Mouse (Mus musculus): ENCODE results near the gene Nudt1.
A peak's percentile ranks its signal among the peaks of the same experiment; 100 is the strongest.

Gene Nudt1

GRCm38 (mm10) chr5:140321042-140321755 lies at the start of gene Nudt1, which contains the start of gene Mad1l1:
Gene Nudt1 (plus strand): TSS chr5:140321656.
Gene Mad1l1 (minus strand): TSS chr5:140321552.
- peak; percentile 89 for DNase-seq (ENCODE audit: low read depth, low spot score)

- no peak for DNase-seq (ENCODE audit: low read depth, low spot score)
Measured at GRCm38 (mm10) chr5:140276779-140277178, 44.7 kb upstream of the Nudt1 start.

- no peak for DNase-seq (ENCODE audit: low read depth, low spot score)
Measured at GRCm38 (mm10) chr5:140280205-140280604, 41.3 kb upstream of the Nudt1 start.

- DNase-seq (ENCODE audit: low read depth, low spot score): peak; percentile 72
Measured at GRCm38 (mm10) chr5:140282376-140282775, 39.1 kb upstream of the Nudt1 start.

GRCm38 (mm10) chr5:140282900-140283299 lies 38.6 kb upstream of the Nudt1 start:
- DNase-seq (ENCODE audit: low read depth, low spot score): no peak

- no peak for DNase-seq (ENCODE audit: low read depth, low spot score)
Measured at GRCm38 (mm10) chr5:140284011-140284410, 37.4 kb upstream of the Nudt1 start.

- no peak for DNase-seq (ENCODE audit: low read depth, low spot score)
Measured at GRCm38 (mm10) chr5:140284761-140285160, 36.7 kb upstream of the Nudt1 start.

- DNase-seq (ENCODE audit: low read depth, low spot score): no peak
Measured at GRCm38 (mm10) chr5:140288287-140288686, 33.2 kb upstream of the Nudt1 start.

- no peak for DNase-seq (ENCODE audit: low read depth, low spot score)
Measured at GRCm38 (mm10) chr5:140289161-140289560, 32.3 kb upstream of the Nudt1 start.

GRCm38 (mm10) chr5:140292152-140292551 lies 29.3 kb upstream of the Nudt1 start:
- DNase-seq (ENCODE audit: low read depth, low spot score): no peak

GRCm38 (mm10) chr5:140298291-140298690 lies 23.2 kb upstream of the Nudt1 start:
- no peak for DNase-seq (ENCODE audit: low read depth, low spot score)

GRCm38 (mm10) chr5:140306016-140306415 lies 15.4 kb upstream of the Nudt1 start:
- no peak for DNase-seq (ENCODE audit: low read depth, low spot score)

GRCm38 (mm10) chr5:140307602-140308001 lies 13.9 kb upstream of the Nudt1 start:
- DNase-seq (ENCODE audit: low read depth, low spot score): no peak

GRCm38 (mm10) chr5:140316716-140317115 lies 4.7 kb upstream of the Nudt1 start:
- DNase-seq (ENCODE audit: low read depth, low spot score): no peak

GRCm38 (mm10) chr5:140321756-140322575 lies 510 bp downstream of the Nudt1 start:
- no peak for DNase-seq (ENCODE audit: low read depth, low spot score)

- DNase-seq (ENCODE audit: low read depth, low spot score): no peak
Measured at GRCm38 (mm10) chr5:140324058-140324457, 2.6 kb downstream of the Nudt1 start.

GRCm38 (mm10) chr5:140331615-140332512 lies 10.4 kb downstream of the Nudt1 start, which contains the start of gene Mrm2:
Gene Mrm2 (minus strand): TSS chr5:140331898.
- DNase-seq (ENCODE audit: low read depth, low spot score): peak; percentile 86

GRCm38 (mm10) chr5:140332519-140332918 lies 11.1 kb downstream of the Nudt1 start:
- no peak for DNase-seq (ENCODE audit: low read depth, low spot score)

GRCm38 (mm10) chr5:140333631-140334030 lies 12.2 kb downstream of the Nudt1 start:
- DNase-seq (ENCODE audit: low read depth, low spot score): no peak

GRCm38 (mm10) chr5:140336680-140337079 lies 15.2 kb downstream of the Nudt1 start:
- no peak for DNase-seq (ENCODE audit: low read depth, low spot score)

GRCm38 (mm10) chr5:140338779-140339178 lies 17.3 kb downstream of the Nudt1 start:
- DNase-seq (ENCODE audit: low read depth, low spot score): no peak

GRCm38 (mm10) chr5:140339836-140340235 lies 18.4 kb downstream of the Nudt1 start:
- no peak for DNase-seq (ENCODE audit: low read depth, low spot score)

Measured in WW6 (cell line).